Mouse (Mus musculus) spleen, embryonic (tissue): Measurements from ENCODE around the gene Abcb8.

Experiments
- CTCF ChIA-PET: fragments of 350-600 bp; sonication (Branson Sonifier 250); formaldehyde crosslinking; loops from one replicate; lab custom pipeline; 2022; lab: Charles Lee

Abcb8 gene

DNA sequence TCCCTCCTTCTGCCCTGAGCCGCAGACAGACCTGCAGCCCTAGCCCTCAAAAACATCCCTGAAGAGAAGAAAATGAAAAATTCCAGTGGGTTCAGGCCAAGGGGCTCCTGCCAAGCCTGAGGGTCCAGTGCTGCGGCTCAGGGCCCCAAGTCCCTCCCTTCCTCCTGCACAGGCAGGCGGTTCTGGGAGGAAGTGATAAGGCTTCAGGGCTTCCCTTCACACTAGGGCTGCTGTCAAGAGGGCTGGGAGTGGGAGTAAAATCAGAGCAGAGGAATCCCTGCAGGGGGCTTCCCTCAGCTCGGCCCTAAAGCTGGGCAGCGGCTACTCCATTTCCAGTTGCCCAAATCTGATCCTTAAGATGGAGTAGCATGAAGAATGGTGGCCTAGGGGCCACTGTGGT, 27.9 kb upstream of the Abcb8 start:
- CTCF ChIA-PET, result interaction anchor here (0.5 kb wide), 1 partner anchor 545 kb away, joined by 3 read pairs; no protein-coding TSS in a partner anchor

DNA sequence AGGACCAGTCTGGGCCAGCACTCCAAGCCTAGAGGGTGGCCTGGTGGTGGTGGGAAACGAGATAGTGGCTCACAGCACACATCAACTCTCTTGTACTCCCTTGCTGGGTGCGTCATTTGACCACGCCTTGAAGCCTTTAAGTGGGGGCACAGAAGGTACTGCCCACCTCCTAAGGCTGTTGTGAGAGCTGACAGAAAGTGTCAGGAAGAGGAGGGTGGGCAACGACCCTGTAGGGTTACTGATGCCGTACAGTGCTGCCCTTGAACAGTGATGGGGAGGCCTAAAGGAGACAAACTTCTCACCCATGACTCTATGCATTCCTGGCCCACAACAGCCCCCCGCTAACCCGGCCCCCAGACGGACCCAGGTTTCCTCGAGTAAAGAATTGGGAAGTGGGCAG, 27.0 kb upstream of the Abcb8 start:
- CTCF ChIA-PET, result no interaction called here

DNA sequence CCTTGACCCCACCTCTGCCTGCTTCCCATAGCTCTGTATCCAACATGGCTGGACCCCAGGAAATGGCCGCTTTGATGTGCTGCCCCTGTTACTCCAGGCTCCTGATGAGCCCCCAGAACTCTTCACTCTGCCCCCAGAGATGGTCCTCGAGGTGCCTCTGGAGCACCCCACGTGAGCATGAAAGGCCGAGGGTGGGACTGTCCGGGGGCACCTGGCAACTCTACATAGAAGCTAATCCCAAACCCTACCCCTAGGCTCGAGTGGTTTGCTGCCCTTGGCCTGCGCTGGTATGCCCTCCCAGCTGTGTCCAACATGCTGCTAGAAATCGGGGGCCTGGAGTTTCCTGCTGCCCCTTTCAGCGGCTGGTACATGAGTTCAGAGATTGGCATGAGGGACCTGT, 23.7 kb upstream of the Abcb8 start:
- CTCF ChIA-PET, result interaction anchor here (0.7 kb wide), 1 partner anchor 87 kb away, joined by 12 read pairs; no protein-coding TSS in a partner anchor

DNA sequence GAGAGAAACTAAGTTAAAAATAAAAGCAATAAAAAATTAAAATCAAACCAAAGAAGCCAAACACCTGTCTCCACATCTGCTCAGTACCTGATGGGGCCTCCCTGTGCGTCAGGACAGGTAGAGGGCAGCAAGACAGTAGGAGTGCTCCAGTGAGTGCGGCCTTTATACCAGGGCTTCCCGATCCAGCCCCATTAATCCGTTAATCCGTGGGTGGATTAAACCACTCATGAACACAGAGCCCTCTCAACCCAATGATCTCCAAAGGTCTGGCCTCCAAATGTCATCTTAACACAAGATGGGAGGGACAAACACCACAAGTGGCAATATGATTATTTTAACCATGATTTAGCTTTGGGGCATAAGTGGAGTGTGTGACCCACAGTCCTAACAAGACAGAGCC, 19.7 kb upstream of the Abcb8 start:
- CTCF ChIA-PET, result no interaction called here

DNA sequence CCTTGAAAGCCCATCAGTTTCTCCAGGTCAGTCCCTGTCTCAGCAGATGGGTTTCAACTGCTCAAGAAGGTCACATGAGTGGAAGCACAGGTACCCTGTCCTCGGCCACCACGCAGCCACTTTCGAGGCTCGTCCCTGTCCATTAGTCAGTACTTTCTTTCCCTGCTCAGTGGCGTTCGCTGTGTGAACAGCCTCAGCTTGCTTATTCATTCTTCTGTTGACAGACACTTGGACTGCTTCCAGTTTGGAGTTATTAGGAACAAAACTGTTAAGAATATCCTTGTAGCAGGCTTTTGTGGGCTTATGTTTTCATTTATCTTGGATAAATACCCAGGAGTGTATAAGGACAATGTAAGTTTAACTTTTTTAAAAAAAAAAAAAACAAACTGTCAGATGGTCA, 19.2 kb upstream of the Abcb8 start:
- CTCF ChIA-PET, result no interaction called here

DNA sequence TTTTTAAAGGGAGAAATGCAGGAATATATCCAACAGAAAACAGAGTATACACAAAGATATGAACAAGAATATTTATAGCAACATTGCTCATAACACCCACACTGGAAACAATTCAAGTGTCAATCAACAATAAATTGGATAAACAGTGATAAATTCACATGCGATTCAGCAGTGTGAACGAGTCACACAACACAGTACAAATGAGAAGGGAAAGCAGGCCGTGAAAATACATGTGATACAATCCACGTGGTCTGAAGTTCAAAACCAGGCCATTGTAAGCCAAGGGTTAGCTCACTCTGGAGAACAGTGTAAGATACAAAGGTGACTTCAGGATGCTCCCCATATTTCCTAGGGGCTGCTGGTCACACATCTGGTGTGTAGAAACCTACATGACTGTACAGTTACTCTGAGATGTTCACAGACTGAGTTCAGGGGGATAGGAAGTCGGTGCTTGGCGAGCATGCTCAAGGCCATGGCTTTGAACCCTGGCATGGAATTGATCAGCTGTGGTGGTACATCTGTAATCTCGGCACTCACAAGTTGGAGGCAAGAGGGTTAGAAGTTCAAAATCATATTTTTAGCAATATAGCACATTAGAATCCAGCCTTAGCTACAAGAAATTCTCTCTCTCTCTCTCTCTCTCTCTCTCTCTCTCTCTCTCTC, 18.7 kb upstream of the Abcb8 start:
- CTCF ChIA-PET, result no interaction called here

DNA sequence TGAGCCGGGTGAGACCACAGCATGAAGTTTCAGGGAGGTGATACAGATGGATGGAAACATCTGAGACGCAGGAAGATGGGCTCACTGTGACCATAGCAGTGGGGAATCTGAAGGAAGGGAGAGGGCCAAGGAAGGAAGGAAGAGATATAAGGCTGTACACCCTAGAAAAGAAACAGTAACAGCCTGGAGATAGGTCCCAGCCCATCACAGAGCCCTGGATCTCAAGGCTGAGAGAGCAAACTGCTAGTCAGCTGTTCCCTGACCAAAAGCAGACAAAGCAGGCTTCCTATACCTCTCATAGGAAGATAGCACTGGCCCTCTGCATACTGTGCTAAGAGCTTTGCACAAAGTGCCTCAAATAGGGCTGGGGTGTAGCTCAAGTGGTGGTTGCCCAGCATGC, 14.8 kb upstream of the Abcb8 start:
- CTCF ChIA-PET, result no interaction called here

DNA sequence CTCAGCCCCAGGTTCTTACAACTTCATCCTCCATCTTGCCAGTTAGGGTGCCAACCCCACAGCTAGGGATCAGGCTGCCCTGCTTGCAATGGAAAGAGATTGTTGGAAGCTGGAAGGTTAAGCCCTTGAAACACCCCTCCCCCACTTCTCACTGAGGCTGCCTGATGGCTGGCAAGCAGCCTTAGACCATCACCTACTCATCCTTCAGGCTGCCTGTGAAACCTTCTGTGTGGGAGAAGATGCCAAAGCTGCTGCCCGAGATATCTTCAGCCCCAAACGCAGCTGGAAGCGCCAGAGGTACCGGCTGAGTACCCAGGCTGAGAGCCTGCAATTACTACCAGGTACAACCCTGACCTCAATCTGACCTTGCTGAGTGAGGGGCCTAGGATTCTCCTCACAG, 14.0 kb upstream of the Abcb8 start:
- CTCF ChIA-PET, result no interaction called here

DNA sequence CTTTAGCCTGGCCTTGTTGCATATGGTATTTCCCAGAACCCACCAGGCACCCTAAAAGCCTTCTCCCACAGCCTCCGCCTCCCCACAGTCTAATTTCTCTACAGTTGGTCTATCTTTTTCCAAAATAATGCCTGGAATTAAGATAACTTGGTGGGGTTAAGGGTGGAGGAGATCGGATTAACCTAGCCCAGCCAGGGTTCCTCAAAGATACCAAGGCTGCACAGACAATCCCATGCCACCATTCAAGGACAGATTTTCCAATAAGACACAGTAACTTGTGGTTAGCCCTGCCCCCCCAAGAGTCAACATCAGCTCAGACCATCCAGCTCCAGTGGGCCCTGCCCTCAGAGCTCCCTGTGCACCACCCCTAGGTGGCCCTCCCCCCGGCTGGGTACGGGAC, 13.0 kb upstream of the Abcb8 start:
- CTCF ChIA-PET, result no interaction called here

DNA sequence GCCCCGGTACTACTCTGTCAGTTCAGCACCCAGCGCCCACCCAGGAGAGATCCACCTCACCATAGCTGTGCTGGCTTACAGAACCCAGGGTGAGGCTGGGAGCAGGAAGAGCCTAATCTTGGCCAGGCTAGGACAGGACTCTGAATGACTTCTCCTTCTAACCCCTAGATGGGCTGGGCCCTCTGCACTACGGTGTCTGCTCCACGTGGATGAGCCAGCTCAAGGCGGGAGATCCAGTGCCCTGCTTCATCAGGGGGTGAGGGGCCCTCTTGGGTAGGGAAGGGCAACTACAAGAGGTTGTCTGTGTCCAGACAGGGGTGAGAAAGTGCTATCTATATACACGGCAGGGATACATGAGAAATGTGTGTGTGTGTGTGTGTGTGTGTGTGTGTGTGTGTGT, 12.0 kb upstream of the Abcb8 start:
- CTCF ChIA-PET, result no interaction called here

DNA sequence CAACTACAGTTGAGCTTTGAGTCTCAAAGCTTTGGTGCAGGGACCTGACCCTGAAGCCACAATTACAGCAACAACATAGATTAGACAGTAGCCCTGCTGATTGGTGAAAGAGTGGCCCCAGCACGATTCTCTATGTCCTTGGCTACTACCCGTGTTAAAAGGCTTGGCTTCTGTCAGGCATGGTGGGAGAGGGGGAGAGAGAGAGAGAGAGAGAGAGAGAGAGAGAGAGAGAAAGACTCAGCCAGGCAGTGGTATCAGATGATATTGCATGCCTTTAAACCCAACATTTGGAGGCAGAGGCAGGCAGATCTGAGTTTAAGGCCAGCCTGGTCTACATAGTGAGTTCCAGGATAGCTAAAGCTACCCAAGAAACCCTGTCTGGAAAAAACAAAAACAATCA, 11.5 kb upstream of the Abcb8 start:
- CTCF ChIA-PET, result no interaction called here

DNA sequence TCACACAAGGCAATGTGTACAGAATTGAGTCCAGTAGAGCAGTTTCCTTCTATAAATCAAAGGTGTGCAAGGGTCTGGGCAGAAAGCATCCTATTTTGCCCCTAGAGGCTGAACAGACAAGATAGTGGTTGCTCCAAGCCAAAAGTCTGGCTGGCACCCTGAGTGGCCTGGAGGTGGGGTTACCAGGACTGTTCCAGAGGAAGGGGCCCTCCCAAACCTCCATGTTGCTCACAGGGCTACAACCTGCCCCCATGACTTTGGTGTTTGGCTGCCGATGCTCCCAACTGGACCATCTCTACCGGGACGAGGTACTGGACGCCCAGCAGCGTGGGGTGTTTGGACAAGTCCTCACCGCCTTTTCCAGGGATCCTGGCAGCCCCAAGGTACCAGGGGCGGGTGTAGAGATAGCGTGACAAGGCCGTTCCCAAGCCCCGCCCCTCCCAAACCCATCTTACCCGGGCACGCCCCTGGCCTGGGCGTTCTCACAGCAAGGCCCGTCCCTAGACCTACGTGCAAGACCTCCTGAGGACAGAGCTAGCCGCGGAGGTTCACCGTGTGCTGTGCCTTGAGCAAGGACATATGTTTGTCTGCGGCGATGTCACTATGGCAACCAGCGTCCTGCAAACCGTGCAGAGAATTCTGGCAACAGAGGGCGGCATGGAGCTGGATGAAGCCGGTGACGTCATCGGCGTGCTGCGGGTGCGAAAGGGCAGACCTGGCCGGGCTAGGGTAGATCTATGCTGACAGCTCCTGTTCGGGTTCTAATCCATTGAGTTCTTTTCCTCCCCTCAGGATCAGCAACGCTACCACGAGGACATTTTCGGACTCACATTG, 10.2 kb upstream of the Abcb8 start:
- CTCF ChIA-PET, result interaction anchor here (1.2 kb wide), 1 partner anchor 9 kb away, joined by 5 read pairs; the partner anchor contains the start of gene Atg9b

DNA sequence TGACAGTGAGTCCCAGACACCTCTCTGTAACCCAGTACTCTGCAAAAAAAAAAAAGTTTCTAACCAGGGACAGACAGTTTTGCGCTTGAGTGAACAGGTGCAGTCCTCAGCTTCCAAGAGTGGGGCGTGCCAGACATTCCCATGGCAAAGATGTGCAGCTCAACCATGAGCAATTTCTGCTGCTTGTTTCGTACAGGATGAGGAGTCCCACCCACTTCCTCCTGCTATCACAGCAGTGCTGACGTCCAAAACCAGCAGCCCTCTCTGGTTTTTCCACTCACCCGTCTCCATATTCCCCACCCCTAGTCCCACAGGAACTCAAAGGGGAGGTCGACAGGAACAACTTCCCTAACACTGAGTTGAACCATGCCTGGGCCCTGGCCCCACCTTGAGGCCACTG, 9.1 kb upstream of the Abcb8 start:
- CTCF ChIA-PET, result interaction anchor here (1.1 kb wide), 1 partner anchor 9 kb away, joined by 3 read pairs; no protein-coding TSS in a partner anchor

DNA sequence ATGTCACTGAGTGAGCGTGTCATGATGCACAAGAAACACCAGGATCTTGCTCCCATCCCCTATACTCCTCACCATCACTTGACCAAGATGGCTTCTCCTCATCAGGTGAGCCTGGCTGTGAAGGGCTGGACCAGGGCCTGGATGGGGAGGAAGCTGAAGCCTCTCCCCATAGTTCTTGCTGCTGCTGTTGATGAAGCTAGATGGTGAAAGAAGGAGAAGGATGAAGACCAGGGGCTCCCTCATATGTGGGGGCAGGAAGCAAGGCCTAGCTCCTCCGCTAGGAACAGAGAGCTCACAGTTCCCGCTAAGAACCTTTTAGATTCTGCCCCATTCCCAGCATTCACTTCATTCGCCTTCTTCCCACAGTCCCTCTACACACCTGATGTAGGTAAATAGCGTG, 8.1 kb upstream of the Abcb8 start:
- CTCF ChIA-PET, result interaction anchor here (1.1 kb wide), 1 partner anchor 8 kb away, joined by 3 read pairs; no protein-coding TSS in a partner anchor

DNA sequence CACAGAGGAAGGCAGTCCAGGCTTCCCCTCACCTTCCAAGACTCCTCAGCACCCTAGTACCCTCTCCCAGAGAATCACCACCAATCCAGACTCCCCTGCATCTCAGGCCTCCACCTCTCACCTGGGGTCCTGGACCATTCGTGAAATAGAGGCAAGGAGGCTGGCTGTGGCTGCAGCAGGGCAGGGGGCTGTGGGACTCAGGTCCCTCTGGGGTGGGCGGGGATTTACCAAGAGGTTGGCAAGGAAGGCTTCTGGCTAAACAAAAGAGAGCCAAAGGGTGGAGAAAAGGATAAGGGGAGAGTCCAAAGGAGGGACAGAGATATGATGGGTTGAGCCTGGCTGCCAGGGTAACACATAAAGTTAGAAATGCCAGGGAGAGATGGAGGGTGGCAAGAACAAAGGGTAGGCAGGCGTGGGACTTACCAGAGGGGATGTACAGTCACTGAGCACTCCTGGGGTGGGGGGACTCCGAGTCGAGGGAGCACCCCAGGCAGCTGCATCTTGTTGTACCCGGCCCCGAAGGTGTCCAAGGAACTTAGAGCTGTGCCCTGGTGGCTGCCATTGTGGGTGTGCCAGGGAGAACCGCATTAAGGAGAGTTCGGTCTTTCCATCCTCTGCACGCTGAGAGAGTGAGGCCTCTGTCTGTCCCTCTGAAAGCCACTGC, 7.4 kb upstream of the Abcb8 start:
- CTCF ChIA-PET, result interaction anchor here (0.6 kb wide), 1 partner anchor 11 kb away, joined by 4 read pairs; no protein-coding TSS in a partner anchor

DNA sequence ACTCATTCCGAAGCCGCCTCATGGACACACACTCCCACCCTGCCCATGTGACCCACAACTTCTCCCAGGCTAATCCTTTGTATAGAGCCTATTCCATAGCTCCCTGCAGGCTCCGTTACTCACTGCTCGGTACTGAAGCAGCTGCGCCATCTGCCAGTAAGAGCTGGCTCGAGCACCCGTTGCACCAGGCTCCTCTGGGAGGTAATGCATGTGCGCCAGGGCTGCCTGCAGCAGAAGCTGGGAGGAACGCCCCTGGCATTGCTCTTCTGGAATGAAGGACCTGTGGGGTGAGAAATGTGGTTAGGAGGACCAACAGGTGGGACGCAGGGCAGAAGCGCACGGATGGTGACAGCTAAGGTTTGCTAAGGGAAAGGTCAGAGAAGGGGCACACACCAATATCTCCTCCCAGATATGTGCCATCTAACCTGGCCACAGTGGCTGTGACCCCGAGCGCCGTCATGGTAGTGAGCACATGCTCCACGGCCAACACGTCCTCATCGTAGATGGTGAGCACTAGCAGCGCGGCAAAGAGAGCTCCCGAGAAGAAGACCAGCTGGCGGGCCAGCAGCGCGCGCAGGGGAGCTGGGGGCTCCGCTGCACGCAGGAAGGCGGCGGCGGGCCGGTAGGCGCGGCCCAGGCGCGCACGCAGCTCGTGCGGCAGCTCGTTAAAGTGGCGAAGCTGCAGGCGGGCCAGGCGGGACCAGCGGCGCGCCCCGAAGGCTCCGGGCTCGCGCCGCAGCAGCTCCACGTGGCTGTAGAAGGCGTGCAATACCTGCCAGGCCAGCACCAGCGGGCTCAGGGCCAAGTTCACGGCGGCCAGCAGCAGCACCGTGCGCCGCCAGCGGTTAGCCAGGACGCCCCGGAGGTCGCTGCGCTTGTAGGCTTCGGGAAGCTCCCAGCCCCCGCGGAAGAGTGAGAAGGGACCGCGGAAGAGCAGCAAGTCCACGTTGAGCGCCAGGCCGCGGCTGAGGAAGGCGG, 5.9 kb upstream of the Abcb8 start:
- CTCF ChIA-PET, result no interaction called here

DNA sequence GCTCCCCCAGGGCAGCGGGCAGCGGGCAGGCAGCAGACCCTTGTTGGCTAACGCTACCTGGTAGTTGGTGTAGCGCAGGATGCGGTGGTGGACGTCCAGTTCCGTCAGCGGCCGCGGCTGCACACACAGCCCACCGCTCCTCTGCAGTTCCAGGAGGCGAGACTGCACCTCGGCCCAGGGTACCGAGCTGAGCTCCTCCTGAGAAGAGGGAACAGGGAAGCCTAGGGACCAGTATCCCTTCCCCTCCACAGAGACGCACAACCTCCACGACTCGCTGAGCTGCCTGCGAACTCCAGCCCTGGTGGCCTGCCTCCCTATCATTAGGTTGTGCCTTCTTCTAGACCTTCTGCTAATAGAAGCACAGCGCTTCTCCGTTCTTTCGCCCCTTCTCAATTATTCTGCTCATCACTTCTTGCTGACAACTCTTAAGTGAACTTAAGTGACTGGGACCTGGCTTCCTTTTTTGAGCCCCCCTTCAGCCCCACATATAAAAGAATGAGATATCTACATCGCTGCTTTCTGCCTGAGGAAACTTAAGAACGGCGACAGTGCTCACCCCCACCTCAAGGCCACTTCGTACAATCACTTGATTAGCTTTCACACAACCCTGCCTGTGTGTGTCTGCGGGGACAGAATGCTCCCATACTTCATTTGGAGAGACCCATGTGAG, 5.1 kb upstream of the Abcb8 start:
- CTCF ChIA-PET, result interaction anchor here (0.7 kb wide), 2 partner anchors 700 to 1371 kb away, joined by 4 to 10 read pairs; no protein-coding TSS in a partner anchor

DNA sequence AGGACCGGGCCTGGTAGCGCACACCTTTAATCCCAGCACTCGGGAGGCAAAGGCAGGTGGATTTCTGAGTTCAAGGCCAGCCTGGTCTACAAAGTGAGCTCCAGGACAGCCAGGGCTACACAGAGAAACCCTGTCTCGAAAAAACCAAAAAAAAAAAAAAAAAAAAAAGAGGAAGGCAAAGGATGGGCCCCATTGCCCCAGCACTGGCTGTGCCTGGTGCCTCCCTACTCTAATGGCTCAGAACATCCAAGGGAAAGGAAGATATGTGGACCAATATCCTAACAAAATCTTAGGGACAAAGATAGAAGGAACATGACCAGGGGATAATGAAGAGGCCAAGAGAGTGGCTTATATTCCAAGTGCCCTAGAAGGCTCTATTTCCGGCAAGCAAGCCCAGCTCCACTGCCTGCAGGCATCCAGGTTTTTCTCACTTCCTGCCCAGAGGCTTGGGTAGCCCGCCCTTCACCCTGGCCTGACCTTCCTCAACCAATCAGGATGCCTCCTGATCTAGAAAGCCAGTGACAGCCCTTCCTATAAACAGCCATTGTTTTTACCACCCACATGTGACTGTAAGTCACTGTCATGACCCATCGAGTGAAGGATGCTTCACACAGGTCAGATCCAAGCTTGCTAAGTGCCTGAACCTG, 4.3 kb upstream of the Abcb8 start:
- CTCF ChIA-PET, result interaction anchor here (0.7 kb wide), 2 partner anchors 701 to 1370 kb away, joined by 4 to 10 read pairs; no protein-coding TSS in a partner anchor

DNA sequence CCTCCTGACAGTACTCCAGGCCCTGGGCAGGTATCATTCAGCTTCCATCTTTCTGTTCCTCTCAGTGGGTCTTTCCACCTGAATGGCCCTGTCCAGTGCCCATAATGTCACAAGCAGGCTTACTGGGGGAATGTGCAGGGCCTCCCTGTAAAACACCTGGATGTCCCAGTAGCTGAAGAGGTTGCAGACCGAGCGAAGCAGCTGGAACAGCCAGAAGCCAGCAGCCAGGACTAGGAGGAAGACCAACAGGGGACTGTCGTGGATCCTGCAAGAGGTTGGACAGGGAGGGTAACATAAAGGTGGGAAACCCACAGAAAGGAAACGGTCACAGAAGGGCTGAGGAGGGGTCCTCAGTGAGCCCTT, 3.8 kb upstream of the Abcb8 start:
- CTCF ChIA-PET, result no interaction called here

DNA sequence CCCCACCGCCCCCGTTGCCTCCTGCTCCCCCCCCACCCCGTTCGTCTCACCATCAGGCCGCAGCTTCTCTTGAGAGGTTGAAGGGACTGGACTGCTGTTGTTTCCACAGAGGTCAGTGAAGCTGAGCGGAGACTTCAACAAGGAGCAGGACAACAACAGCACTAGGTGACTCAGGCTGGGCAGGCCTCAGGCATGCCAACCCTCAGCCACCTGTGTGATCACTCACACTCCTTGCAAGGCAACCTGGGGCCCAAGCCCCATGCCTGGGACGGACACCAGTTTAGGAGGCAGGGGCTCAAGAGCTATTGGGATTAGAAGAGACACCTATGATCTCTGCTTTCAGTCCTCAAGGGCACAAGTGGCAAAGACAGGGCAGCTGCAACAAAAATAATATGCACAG, 1.6 kb upstream of the Abcb8 start, which contains the start of gene Atg9b:
Atg9b (minus strand) TSS at position 280 of the 400 bp plus-strand sequence.
- CTCF ChIA-PET, result interaction anchor here (1.6 kb wide), 1 partner anchor 8 kb away, joined by 5 read pairs; no protein-coding TSS in a partner anchor
